Mouse (Mus musculus) ES-Bruce4 (cell line): Measurements from ENCODE around the gene Pitpnm3.

ENCODE experiments used
- CTCF ChIP-seq: IDR thresholded peaks from one replicate; pipeline ENCODE4 v1.8.1; 2011; ENCODE audit warnings: low read depth, low read length
- EP300 ChIP-seq: IDR thresholded peaks from 2 replicates; pipeline ENCODE4 v1.6.1; 2011; ENCODE audit warnings: low read depth, low read length; ENCODE audit not compliant: insufficient read depth
- POLR2A ChIP-seq: IDR thresholded peaks from one replicate; pipeline ENCODE4 v1.8.1; 2011; ENCODE audit warnings: low read length; ENCODE audit not compliant: insufficient read depth

DNA sequence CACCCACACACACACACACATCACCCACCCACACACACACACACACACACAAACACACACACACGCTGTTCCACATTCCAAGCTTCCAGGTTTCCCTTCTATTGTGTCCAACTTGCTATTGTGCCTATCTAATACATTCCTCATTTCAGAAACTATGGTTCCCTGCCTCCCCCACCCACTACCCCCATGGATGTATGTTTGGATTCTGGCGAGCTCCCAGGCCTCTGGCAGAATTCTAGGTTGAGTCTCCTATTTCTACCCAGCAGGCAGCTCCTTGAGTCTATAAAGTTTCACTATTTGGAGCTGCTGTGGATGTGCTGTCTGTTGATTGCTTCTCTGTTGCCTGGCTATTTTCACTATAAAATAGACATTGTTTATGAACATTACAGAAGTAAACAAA is 21.0 kb upstream of the Pitpnm3 start:
- no peak for TF ChIP-seq CTCF
- no peak for TF ChIP-seq EP300
- TF ChIP-seq POLR2A = no peak
